Mouse (Mus musculus) cerebellum, adult 2 months (tissue): Measurements from ENCODE around the gene Lrp11. TPM values are rescaled to one million over a fixed set of nuclear protein-coding genes. Genes with fewer than 3 reads are reported as not detected.
"Not testable (repeated sequence)": the region's sequence is repeated elsewhere in the genome, so short reads cannot be mapped to it uniquely, and the experiment has no call there.

Experiments
- DNase-seq, 2 experiments: peaks; one replicate each; pipeline ENCODE4 v3.0.0; 2021
- H3K27ac ChIP-seq: fragments of 200-500 bp; 2 replicates; pipeline ENCODE4 v1.5.1; 2012; ENCODE audit warnings: low read length, control low read depth, inconsistent platforms; ENCODE audit not compliant: insufficient read depth
- H3K27me3 ChIP-seq: fragments of 200-500 bp; 2 replicates; pipeline ENCODE4 v1.6.1; 2012; ENCODE audit warnings: inconsistent platforms, mild to moderate bottlenecking, low read length, moderate library complexity; ENCODE audit not compliant: control insufficient read depth, insufficient read depth
- H3K4me1 ChIP-seq: fragments of 200-500 bp; 2 replicates; pipeline ENCODE4 v1.6.1; 2011; ENCODE audit warnings: low read length; ENCODE audit not compliant: control insufficient read depth, insufficient read depth
- H3K4me3 ChIP-seq: fragments of 200-500 bp; replicated peaks from 2 replicates; pipeline ENCODE3; 2011; ENCODE audit warnings: mild to moderate bottlenecking, low read depth, low read length, control low read depth; ENCODE audit not compliant: insufficient read depth
- CTCF ChIP-seq: fragments of 200-500 bp; IDR thresholded peaks from 2 replicates; pipeline ENCODE4 v1.5.1; 2011; ENCODE audit warnings: low read depth, mild to moderate bottlenecking, control low read depth, low read length, moderate library complexity, borderline replicate concordance; ENCODE audit not compliant: insufficient read depth
- POLR2A ChIP-seq: fragments of 200-500 bp; IDR thresholded peaks from 2 replicates; pipeline ENCODE4 v1.6.1; 2011; ENCODE audit warnings: low read length, control low read depth, borderline replicate concordance; ENCODE audit not compliant: insufficient read depth
- WGBS: fragments of 180-500 bp; shearing (Covaris S2); methylation state at CpG from one replicate; pipeline ENCODE4 v1.1.7; 2018; 5-methylcytosine and 5-hydroxymethylcytosine counted together
- polyA plus RNA-seq: library from polyadenylated mRNA; depleted of rRNA; stranded (reverse); fragments of >200 nt; gene quantifications from 2 replicates; pipeline ENCODE4 v1.2.3, GENCODE M21; 2012

Lrp11 gene
- polyA plus RNA-seq, 1 experiment: 137 TPM

DNA sequence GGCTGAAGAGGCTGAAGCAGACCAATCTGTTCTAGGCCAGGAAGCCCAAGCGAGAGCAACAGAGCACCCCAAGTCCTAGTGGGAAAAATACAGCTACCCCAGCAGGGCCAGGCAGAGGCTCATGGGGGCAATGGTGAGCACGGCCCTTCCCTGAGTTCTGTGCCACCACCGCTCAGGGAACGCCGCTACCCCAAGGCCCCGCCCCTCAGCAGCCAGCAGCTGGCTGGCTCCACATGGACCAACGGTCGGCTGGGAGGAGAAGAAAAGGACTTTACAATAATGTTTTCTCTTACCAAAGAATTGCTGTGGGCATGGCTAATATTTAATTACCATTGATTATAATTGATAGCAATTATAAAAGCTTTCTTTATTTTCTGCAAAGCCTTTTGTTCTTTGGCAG, 25.2 kb downstream of the Lrp11 start:
- Histone ChIP-seq H3K4me3 (no peak overlapping the region), H3K27me3 (no peaks in the 10 kb centered on the region), H3K4me1 (peaks cover 4% of the 10 kb centered on the region; the same call in 1 of the 2 replicates), H3K27ac (no peak overlapping the region)
- TF ChIP-seq CTCF (no peak), POLR2A (no peak)
- no peak for DNase-seq
- 89% methylated on average over 8 of the region's 8 CpGs for WGBS

DNA sequence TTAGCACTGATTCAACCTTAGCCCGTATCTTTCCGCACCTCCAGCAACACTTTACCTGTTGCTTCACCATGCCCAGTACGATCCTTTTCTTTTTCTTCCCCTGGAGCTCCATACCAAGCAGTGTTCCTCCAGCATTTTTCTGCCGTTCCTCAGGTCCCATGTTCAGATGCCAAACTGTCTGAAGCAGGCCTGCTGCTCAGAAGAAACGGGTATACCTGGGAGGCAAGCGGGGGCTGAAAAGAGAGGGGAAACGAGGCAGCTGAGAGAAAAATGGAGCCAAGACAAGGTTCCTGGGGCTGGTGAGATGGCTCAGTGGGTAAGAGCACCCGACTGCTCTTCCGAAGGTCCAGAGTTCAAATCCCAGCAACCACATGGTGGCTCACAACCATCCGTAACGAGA, 27.5 kb downstream of the Lrp11 start:
- DNase-seq, H3K4me1 ChIP-seq, H3K27ac ChIP-seq, H3K27me3 ChIP-seq, H3K4me3 ChIP-seq: not testable (repeated sequence)
- WGBS: 92% methylated on average over 11 of the region's 11 CpGs

DNA sequence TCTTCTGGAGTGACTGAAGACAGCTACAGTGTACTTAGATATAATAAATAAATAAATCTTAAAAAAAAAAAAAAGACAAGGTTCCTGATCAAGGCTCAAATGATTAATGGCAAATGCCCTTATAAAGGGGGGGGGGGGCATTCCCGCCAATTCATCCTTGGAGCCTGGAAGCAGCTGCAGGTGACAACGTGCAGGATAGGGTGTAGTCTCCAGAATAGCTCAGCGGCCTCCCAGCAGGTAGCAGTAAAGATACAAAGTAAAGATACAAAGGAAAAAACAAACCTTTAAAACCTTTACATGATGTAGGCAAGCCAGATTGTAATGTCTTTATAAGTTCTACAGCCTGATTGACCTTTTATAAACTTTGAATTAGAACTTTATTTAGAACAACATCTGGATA, 28.0 kb downstream of the Lrp11 start:
- H3K27ac ChIP-seq, DNase-seq, H3K4me1 ChIP-seq, H3K27me3 ChIP-seq, H3K4me3 ChIP-seq: not testable (repeated sequence)
- 52% methylated on average over 3 of the region's 3 CpGs for WGBS

DNA sequence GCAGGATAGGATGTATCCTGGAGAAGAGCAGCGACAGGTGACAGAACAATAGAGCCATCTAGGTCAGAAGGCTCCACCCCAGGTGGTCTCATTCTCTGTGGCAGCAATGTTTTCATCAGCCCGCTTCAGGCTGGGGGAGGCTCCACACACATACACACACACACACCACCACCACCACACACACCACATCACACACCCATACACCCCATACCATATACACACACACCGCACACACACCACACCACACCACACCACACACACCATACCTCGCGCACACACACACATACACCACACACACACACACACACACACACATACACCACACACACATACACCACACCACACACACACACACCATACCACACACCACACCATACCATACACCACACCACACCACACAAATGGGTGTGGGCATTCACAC, 30.2 kb downstream of the Lrp11 start:
- no peak for DNase-seq
- no peaks in the 10 kb centered on the region for H3K27me3 ChIP-seq
- H3K4me1 ChIP-seq: peaks cover 22% of the 10 kb centered on the region; the same call in 1 of the 2 replicates
- H3K27ac ChIP-seq: no peak overlapping the region
- H3K4me3 ChIP-seq: no peak overlapping the region
- WGBS: 64% methylated on average over 5 of the region's 5 CpGs
- TF ChIP-seq CTCF: no peak

DNA sequence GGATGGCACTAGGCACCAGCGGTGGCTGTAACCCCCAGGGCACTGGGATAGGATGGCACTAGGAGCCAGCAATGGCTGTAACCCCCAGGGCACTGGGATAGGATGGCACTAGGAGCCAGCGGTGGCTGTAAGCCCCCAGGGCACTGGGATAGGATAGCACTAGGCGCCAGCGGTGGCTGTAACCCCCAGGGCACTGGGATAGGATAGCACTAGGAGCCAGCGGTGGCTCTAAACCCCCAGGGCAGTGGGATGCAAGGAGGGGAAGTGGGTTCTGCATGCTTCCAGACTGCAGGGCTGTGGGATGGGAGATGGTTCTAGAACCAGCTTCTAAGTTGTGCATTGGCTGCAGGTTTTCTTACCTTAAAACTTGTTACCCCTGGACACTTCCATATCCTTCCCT, 31.1 kb downstream of the Lrp11 start:
- Histone ChIP-seq H3K27me3 (no peaks in the 10 kb centered on the region), H3K27ac (no peak overlapping the region), H3K4me1 (peaks cover 22% of the 10 kb centered on the region; the same call in 1 of the 2 replicates), H3K4me3 (no peak overlapping the region)
- 83% methylated on average over 5 of the region's 5 CpGs for WGBS
- TF ChIP-seq CTCF: no peak
- no peak for DNase-seq

DNA sequence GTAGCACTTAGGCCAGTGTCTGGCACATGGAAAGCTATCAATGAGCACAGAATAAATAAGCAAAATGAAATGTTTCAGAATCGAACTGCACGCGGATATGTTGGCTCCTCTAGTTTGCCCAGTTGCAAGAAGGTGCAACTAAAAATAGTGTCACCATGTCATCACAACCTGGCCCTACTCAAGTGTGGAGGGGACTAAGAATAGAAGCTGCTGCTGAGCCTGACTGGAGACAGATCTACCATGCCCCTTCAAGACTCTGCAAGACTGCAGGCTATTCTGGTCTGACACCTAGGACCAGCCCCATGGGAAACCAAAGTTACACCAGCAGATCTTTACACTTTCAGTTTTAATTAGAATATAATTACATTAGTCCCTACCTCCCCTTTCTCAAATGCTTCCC, 32.8 kb downstream of the Lrp11 start:
- Histone ChIP-seq H3K27ac (no peak overlapping the region), H3K4me3 (no peak overlapping the region), H3K4me1 (peaks cover 22% of the 10 kb centered on the region; the same call in 1 of the 2 replicates), H3K27me3 (no peaks in the 10 kb centered on the region)
- WGBS: 16% methylated on average over 3 of the region's 3 CpGs
- peak in 1 of 2 experiments; percentile 54 for DNase-seq
- TF ChIP-seq POLR2A: no peak
- no peak for TF ChIP-seq CTCF

DNA sequence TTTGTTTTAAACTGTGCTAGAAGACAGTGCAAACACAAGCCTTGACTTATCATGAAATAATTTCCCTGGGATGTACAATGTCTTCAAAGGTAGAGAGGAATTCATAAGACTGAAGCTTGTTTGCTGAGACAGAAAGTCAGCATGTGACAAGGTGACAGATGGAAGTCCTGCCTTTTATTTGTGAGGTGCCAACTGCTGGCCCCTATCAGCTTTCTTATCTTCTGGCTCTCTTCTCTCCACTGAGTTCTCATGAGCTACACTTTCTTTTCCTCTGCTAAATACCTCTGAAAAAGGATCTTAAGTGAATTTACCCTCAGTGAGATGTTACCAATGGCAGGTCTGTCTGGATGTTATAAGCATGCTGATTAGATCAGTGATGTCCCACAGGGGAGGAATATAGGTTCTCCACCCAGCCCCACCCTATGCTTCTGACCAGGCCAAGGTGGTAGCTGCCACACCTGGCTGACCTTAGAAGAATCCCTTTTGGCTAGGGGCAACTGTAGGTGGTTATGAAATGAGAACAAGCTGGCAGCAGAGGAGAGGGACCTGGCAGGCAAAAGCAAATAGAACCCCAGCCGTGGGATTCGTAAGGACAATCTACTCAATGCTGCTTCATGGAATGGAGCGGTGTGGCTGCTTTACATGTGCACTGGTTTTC, 34.4 kb downstream of the Lrp11 start:
- no peak overlapping the region for H3K4me3 ChIP-seq
- DNase-seq: peak in 1 of 2 experiments; percentile 33
- peaks cover 22% of the 10 kb centered on the region; the same call in 1 of the 2 replicates for H3K4me1 ChIP-seq
- WGBS: 49% methylated on average over 3 of the region's 3 CpGs
- no peaks in the 10 kb centered on the region for H3K27me3 ChIP-seq
- TF ChIP-seq POLR2A: no peak
- no peak for TF ChIP-seq CTCF
- no peak overlapping the region for H3K27ac ChIP-seq

DNA sequence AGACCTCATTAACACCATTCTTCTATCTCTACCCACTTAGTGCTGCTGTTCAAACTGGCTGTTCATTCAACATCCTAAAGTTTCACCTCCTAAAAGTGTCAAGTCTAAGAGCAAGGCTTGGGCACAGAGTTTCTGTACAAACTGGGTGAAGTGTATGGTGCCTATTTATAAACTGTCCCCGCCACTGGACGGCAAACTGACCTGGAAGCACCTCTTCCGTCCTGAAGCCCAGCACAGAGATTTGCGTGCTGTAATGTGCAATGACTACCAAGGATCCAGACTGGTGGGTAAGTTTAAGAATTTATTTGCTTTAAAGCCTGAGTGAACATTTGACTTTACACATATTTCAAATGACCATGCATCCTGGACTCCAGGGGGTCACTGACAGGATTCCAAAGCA, 39.5 kb downstream of the Lrp11 start:
- 93% methylated on average over 4 of the region's 4 CpGs for WGBS
- Histone ChIP-seq H3K27me3 (no peaks in the 10 kb centered on the region), H3K4me1 (peaks cover 4% of the 10 kb centered on the region; the same call in 1 of the 2 replicates), H3K27ac (no peak overlapping the region), H3K4me3 (no peak overlapping the region)
- DNase-seq: no peak
- TF ChIP-seq CTCF: no peak
- TF ChIP-seq POLR2A: no peak
